Mouse (Mus musculus) G1E (cell line): ENCODE measurements around the gene Prf1.

ENCODE experiments used
- CTCF ChIP-seq: IDR thresholded peaks from 2 replicates; pipeline ENCODE4 v1.5.1; 2012; ENCODE audit warnings: low read depth, low read length, inconsistent platforms, mixed read lengths
- TAL1 ChIP-seq: conservative IDR thresholded peaks from 2 replicates; pipeline ENCODE4 v1.6.1; 2012; ENCODE audit warnings: low read depth, low read length, inconsistent platforms, mixed read lengths

- TF ChIP-seq CTCF, result no peak
- TF ChIP-seq TAL1, result no peak
Observed at GRCm38 (mm10) chr10:61281115-61281514, 16.5 kb upstream of the Prf1 start.
